Mouse (Mus musculus) heart, postnatal 0 days (tissue): ENCODE data around the gene Kcns3.

ENCODE experiments used
- CTCF ChIP-seq: IDR thresholded peaks from 2 replicates; pipeline ENCODE4 v1.5.1; 2016; ENCODE audit warnings: antibody characterized with exemption, control low read depth, low read depth
- EP300 ChIP-seq: IDR thresholded peaks from 2 replicates; pipeline ENCODE4 v1.6.1; 2016; ENCODE audit warnings: antibody characterized with exemption, low read depth

DNA sequence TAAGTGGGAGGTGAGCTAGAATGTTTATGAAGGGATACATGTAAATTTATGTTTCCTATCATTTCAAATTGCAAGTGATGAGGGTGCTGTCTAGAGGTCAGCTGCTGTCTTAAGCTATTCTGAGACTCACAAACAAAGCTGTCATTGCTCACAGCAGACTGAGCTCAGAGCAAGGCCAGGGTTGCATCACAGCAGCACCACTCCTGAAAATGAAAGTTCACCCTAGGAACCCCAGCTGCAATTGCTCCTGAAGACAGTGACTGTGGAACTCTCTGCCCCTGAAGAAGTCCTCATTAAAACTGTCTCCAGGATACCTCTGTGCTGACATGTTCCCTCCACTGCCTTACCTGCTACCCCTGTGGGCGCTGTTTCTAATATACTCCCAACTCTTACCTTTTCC lies 44.2 kb upstream of the Kcns3 start:
- TF ChIP-seq CTCF (no peak), EP300 (no peak)
